Mouse (Mus musculus) 3T3-L1 (cell line): ENCODE data around the gene Gin1.

ENCODE experiments used
- DNase-seq: peaks from one replicate; pipeline ENCODE4 v3.0.0-alpha.2; 2015; ENCODE audit warnings: low read depth, low spot score

Gin1 gene

GRCm38 (mm10) chr1:97787674-97788073 is 17.7 kb downstream of the Gin1 start:
- DNase-seq, result no peak

- no peak for DNase-seq
Observed at GRCm38 (mm10) chr1:97788490-97788889, 18.5 kb downstream of the Gin1 start.

- DNase-seq, result no peak
Observed at GRCm38 (mm10) chr1:97794110-97794509, 24.1 kb downstream of the Gin1 start.

GRCm38 (mm10) chr1:97795936-97796335 is 26.0 kb downstream of the Gin1 start:
- no peak for DNase-seq

GRCm38 (mm10) chr1:97802207-97802902 is 32.4 kb downstream of the Gin1 start:
- DNase-seq, result peak; percentile 68

- no peak for DNase-seq
Observed at GRCm38 (mm10) chr1:97804520-97804919, 34.5 kb downstream of the Gin1 start.

GRCm38 (mm10) chr1:97809255-97809912 is 39.4 kb downstream of the Gin1 start:
- DNase-seq, result peak; percentile 73

GRCm38 (mm10) chr1:97821282-97821681 is 51.3 kb downstream of the Gin1 start:
- no peak for DNase-seq

GRCm38 (mm10) chr1:97822203-97822602 is 52.2 kb downstream of the Gin1 start:
- DNase-seq, result no peak

- DNase-seq, result no peak
Observed at GRCm38 (mm10) chr1:97822904-97823303, 52.9 kb downstream of the Gin1 start.

GRCm38 (mm10) chr1:97827566-97827965 is 57.6 kb downstream of the Gin1 start:
- no peak for DNase-seq

- DNase-seq, result no peak
Observed at GRCm38 (mm10) chr1:97828087-97828486, 58.1 kb downstream of the Gin1 start.

GRCm38 (mm10) chr1:97833466-97834353 is 63.7 kb downstream of the Gin1 start:
- DNase-seq, result no peak

GRCm38 (mm10) chr1:97834354-97834822 is 64.4 kb downstream of the Gin1 start:
- DNase-seq, result no peak
